Mouse (Mus musculus) heart, embryonic 16.5 days (tissue): ENCODE results near the gene Oxa1l. TPM values are rescaled to one million over a fixed set of nuclear protein-coding genes. Genes with fewer than 3 reads are reported as not detected.

ENCODE experiments used
- ATAC-seq: fragments of 200-750 bp; cut with Nextera tagmentation; replicated peaks from 2 replicates; pipeline ENCODE4 v1.8.0; 2017; ENCODE audit warnings: moderate number of reproducible peaks; ENCODE audit not compliant: insufficient read depth, low FRiP score; ENCODE audit errors: extremely low read depth
- H3K27ac ChIP-seq: fragments of 300-500 bp; sonication (generic); 2 replicates; pipeline ENCODE4 v1.5.1; 2014; ENCODE audit warnings: mild to moderate bottlenecking, low read length, control low read depth, moderate library complexity
- H3K27me3 ChIP-seq: fragments of 300-500 bp; sonication (generic); 2 replicates; pipeline ENCODE4 v1.6.1; 2014; ENCODE audit warnings: low read length, mixed read lengths; ENCODE audit not compliant: control insufficient read depth, insufficient read depth
- H3K36me3 ChIP-seq: fragments of 300-500 bp; sonication (generic); 2 replicates; pipeline ENCODE4 v1.6.1; 2014; ENCODE audit not compliant: control insufficient read depth, insufficient read depth
- H3K4me1 ChIP-seq: fragments of 300-500 bp; sonication (generic); 2 replicates; pipeline ENCODE4 v1.6.1; 2014; ENCODE audit warnings: low read length, mixed read lengths; ENCODE audit not compliant: control insufficient read depth, insufficient read depth
- H3K4me2 ChIP-seq: fragments of 300-500 bp; sonication (generic); 2 replicates; pipeline ENCODE4 v1.6.1; 2014; ENCODE audit warnings: low read depth, mild to moderate bottlenecking, control low read depth, low read length
- H3K4me3 ChIP-seq: fragments of 300-500 bp; sonication (generic); 2 replicates; pipeline ENCODE4 v1.5.1; 2014; ENCODE audit warnings: mild to moderate bottlenecking, control low read depth, low read length
- H3K9ac ChIP-seq: fragments of 300-500 bp; sonication (generic); 2 replicates; pipeline ENCODE4 v1.6.1; 2014; ENCODE audit warnings: low read length, control low read depth
- H3K9me3 ChIP-seq: fragments of 300-500 bp; sonication (generic); replicated peaks from 2 replicates; pipeline ENCODE4 v1.6.1; 2016; ENCODE audit warnings: low read length; ENCODE audit not compliant: control insufficient read depth
- WGBS: fragments of 180-500 bp; shearing (Covaris S2); extraction: QIAGEN DNeasy Blood & Tissue Kit; methylation state at CpG from one replicate; pipeline ENCODE4 v1.1.7; 2014; 5-methylcytosine and 5-hydroxymethylcytosine counted together
- polyA plus RNA-seq: library from polyadenylated mRNA; unstranded; fragments of >200 nt; fragmentation: Nextera tagmentation; extraction: Ambion mirVana; gene quantifications from 2 replicates; pipeline ENCODE4 v1.2.1, GENCODE M21; 2015

The Oxa1l gene
- polyA plus RNA-seq, 1 experiment from 2014 or later: 66.5 TPM

DNA sequence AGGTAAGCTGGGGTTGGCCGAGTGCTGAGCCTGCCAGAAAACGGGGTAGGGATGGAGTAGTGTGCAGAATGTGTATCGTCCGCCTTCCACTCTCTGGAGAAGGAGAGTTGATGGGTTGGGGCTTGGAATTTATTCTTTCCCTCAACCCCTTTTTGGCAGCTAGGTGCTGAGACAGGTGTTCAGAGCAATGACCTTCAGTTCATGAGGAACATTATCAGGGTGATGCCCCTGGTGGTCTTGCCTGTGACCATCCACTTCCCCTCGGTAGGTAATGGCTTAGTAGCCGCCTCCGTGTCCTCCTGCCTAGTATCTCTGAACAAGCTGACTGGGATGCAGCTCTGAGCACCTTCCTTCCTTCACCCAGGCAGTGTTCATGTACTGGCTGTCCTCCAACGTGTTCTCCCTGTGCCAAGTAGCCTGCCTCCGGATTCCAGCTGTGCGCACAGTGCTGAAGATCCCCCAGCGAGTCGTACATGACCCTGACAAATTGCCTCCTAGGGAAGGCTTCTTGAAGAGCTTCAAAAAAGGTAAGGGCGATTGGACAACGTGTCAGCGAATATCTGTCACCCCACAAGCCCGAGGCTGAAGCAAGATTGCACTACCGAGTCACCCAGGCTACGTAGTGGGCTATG lies 6.9 kb downstream of the Oxa1l start:
- Histone ChIP-seq H3K9ac (no peak overlapping the region), H3K9me3 (no peaks in the 10 kb centered on the region), H3K4me1 (peaks cover 4% of the 10 kb centered on the region), H3K27me3 (no peaks in the 10 kb centered on the region), H3K4me2 (no peak overlapping the region), H3K27ac (no peak overlapping the region), H3K4me3 (no peak overlapping the region), H3K36me3 (peaks cover 67% of the 10 kb centered on the region)
- WGBS: 82% methylated on average over 18 of the region's 18 CpGs
- ATAC-seq: peak; percentile 50; the same call in 1 of the 2 replicates

- Histone ChIP-seq H3K4me1 (no peaks in the 10 kb centered on the region), H3K27ac (no peak overlapping the region), H3K27me3 (no peaks in the 10 kb centered on the region), H3K9me3 (no peaks in the 10 kb centered on the region), H3K9ac (no peak overlapping the region), H3K36me3 (peaks cover 53% of the 10 kb centered on the region), H3K4me3 (no peak overlapping the region), H3K4me2 (no peak overlapping the region)
- WGBS: 91% methylated on average over 3 of the region's 3 CpGs
- no peak for ATAC-seq
These were observed 8.7 kb downstream of the Oxa1l start for GRCm38 (mm10) chr14:54369372-54369771.

- ATAC-seq: no peak
- Histone ChIP-seq H3K4me1 (no peaks in the 10 kb centered on the region), H3K9me3 (no peaks in the 10 kb centered on the region), H3K36me3 (peaks cover 50% of the 10 kb centered on the region), H3K4me2 (no peak overlapping the region), H3K27me3 (no peaks in the 10 kb centered on the region), H3K27ac (no peak overlapping the region), H3K4me3 (no peak overlapping the region), H3K9ac (no peak overlapping the region)
- WGBS: 92% methylated on average over 6 of the region's 6 CpGs
These were observed 10.0 kb downstream of the Oxa1l start for GRCm38 (mm10) chr14:54370595-54370994.

DNA sequence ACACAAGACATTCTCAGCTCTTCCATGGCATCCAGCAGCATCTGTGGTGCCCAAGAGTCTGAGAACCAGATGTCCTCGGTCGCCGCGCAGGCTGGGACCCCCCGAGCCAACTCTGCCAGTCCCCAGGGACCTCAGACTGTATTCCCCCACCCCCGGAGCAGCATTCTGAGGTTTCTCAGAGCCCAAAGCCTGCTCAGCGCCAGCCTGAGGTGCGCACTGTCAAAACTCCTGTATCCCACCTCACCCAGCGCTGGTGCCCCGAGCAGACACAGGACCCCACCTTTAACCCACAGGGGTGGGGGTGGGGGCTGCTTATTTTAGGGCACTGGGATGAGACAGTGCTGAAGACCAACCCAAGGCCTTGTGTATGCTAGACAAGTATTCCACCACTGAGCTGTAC lies 10.8 kb downstream of the Oxa1l start:
- H3K9me3 ChIP-seq: no peaks in the 10 kb centered on the region
- H3K4me2 ChIP-seq: no peak overlapping the region
- no peak overlapping the region for H3K4me3 ChIP-seq
- H3K27ac ChIP-seq: no peak overlapping the region
- H3K9ac ChIP-seq: no peak overlapping the region
- H3K4me1 ChIP-seq: no peaks in the 10 kb centered on the region
- H3K36me3 ChIP-seq: peaks cover 49% of the 10 kb centered on the region
- no peak for ATAC-seq
- H3K27me3 ChIP-seq: no peaks in the 10 kb centered on the region
- 97% methylated on average over 10 of the region's 10 CpGs for WGBS

DNA sequence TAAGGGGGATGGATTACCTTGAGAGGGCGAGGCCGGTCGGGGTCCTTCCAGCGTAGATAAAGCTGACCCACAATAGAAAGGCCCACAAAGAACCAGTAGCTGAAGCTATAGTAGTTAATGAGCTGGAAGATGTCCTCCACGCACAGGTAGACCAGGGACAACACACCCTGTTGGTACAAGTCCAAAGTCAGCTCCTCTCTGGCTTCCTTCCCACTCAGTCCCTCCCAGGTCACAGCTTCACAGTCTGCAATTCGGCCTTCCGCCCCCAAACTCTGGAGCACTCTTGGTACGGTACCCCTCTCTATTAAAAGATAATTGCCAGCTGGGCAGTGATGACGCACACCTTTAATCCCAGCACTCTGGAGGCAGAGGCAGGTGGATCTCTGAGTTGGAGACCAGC lies 12.3 kb downstream of the Oxa1l start:
- no peaks in the 10 kb centered on the region for H3K4me1 ChIP-seq
- WGBS: 91% methylated on average over 9 of the region's 9 CpGs
- H3K36me3 ChIP-seq: peaks cover 36% of the 10 kb centered on the region
- no peak overlapping the region for H3K4me3 ChIP-seq
- H3K27me3 ChIP-seq: no peaks in the 10 kb centered on the region
- H3K9ac ChIP-seq: no peak overlapping the region
- no peak overlapping the region for H3K4me2 ChIP-seq
- H3K27ac ChIP-seq: no peak overlapping the region
- ATAC-seq: no peak
- no peaks in the 10 kb centered on the region for H3K9me3 ChIP-seq

DNA sequence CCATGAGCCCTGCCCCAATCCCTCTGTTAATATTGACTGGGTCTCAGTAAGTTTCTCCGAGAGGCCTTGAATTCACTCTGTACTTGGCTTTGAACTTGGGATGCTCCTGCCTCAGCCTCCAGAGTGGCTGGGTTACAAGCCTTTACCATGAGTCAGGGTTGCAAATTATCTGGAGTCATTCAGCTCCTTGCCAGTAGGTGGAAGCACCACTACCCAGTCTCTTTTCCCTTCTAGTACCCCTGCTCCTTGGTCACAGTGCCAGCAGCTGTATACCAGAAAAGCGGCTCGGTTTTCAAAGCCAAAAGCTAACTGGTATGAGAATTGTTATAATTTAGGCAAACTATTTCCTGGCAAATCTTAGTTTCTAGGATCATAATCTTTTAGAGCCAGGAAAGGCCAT lies 15.3 kb downstream of the Oxa1l start:
- no peaks in the 10 kb centered on the region for H3K9me3 ChIP-seq
- no peaks in the 10 kb centered on the region for H3K27me3 ChIP-seq
- 72% methylated on average over 3 of the region's 3 CpGs for WGBS
- no peak overlapping the region for H3K9ac ChIP-seq
- no peak overlapping the region for H3K4me2 ChIP-seq
- H3K4me1 ChIP-seq: no peaks in the 10 kb centered on the region
- peaks cover 9% of the 10 kb centered on the region for H3K36me3 ChIP-seq
- no peak overlapping the region for H3K4me3 ChIP-seq
- ATAC-seq: no peak
- no peak overlapping the region for H3K27ac ChIP-seq

DNA sequence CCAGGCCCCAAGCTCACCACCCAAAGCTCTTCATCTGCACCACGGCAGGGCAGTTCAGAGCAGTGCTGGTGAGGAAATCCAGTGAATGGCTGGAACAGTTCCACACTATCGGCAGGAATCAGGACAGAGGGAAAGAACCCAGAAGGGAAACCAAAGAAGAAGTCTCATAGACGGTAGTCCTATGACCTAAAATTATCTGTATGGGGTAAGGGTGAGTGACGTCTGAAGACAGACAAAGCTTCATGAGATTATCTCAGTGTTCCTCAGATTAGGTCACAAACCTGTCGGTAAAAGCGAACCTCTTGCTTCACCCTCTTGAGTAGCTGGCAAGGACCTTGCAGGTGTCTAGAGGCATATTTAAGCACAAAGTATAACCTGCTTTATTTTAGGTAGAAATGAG lies 16.5 kb downstream of the Oxa1l start:
- no peak overlapping the region for H3K9ac ChIP-seq

DNA sequence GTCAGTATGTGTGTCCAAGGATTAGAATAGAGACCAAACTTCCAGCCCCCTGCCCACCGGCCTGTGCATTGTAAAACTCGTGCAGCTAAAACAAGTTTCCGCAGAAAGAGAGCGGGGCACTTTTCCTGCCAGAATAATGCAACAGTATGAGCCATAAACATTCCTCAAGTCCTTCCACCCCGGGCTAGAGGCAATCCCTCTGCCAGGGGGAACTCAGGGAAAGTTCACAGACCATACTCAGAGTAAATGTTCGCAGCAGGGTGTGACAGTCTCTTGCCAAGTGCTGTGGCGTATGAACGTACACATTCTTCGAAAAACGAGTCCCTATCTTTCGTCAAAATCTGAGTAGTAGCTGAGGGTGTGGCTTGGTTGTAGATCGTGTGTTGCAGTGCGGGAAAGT lies 18.9 kb downstream of the Oxa1l start:
- H3K36me3 ChIP-seq: no peaks in the 10 kb centered on the region
- ATAC-seq: no peak
- no peaks in the 10 kb centered on the region; the same call in 1 of the 2 replicates for H3K4me1 ChIP-seq
- no peaks in the 10 kb centered on the region for H3K27me3 ChIP-seq
- H3K9ac ChIP-seq: no peak overlapping the region
- 76% methylated on average over 13 of the region's 13 CpGs for WGBS
- no peaks in the 10 kb centered on the region for H3K9me3 ChIP-seq
- H3K4me2 ChIP-seq: no peak overlapping the region
- H3K4me3 ChIP-seq: no peak overlapping the region
- H3K27ac ChIP-seq: no peak overlapping the region

More for the DNA sequence above, 16.5 kb downstream of the Oxa1l start:
- H3K36me3 ChIP-seq: peaks cover 3% of the 10 kb centered on the region; the same call in 1 of the 2 replicates
- no peak overlapping the region for H3K4me2 ChIP-seq
- H3K4me1 ChIP-seq: no peaks in the 10 kb centered on the region
- no peaks in the 10 kb centered on the region for H3K27me3 ChIP-seq
- WGBS: 55% methylated on average over 6 of the region's 6 CpGs
- no peak for ATAC-seq
- no peak overlapping the region for H3K4me3 ChIP-seq
- no peaks in the 10 kb centered on the region for H3K9me3 ChIP-seq
- no peak overlapping the region for H3K27ac ChIP-seq

GRCm38 (mm10) chr14:54380616-54381015 lies 20.0 kb downstream of the Oxa1l start:
- no peaks in the 10 kb centered on the region for H3K36me3 ChIP-seq

More at GRCm38 (mm10) chr14:54380616-54381015, 20.0 kb downstream of the Oxa1l start:
- Histone ChIP-seq H3K4me2 (no peak overlapping the region), H3K4me1 (no peaks in the 10 kb centered on the region; the same call in 1 of the 2 replicates), H3K27me3 (no peaks in the 10 kb centered on the region), H3K27ac (no peak overlapping the region), H3K9me3 (no peaks in the 10 kb centered on the region), H3K4me3 (no peak overlapping the region), H3K9ac (no peak overlapping the region)
- 77% methylated on average over 4 of the region's 4 CpGs for WGBS
- ATAC-seq: no peak
